Mouse (Mus musculus): ENCODE data around the gene Plekhg2.

The Plekhg2 gene

GRCm38 (mm10) chr7:28382347-28382951 is 10.1 kb upstream of the Plekhg2 start:
- WGBS: 23% methylated on average over 11 of the region's 12 CpGs

DNA sequence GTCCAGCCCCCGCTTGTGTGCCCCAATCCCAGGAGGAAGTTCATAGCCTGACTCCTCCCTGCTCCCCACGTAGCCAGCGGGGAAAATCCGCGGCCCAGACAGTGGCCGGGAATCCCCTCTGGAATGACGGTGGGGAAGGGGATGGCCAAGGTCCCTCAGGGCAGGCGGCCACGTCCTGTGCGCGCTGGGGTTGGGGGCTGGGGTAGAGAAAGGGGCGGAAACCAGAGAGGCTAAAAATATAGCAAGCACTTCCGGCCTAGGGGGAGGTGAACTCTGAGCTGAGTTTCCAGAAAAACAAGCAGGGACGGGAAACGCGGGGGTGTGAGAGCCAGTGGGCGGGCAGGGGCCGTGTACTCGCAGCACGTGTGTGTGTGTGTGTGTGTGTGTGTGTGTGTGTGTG is 9.5 kb upstream of the Plekhg2 start:
- WGBS: 5% methylated on average over 20 of the region's 20 CpGs

- WGBS: 22% methylated on average over 30 of the region's 30 CpGs
These were observed 8.8 kb upstream of the Plekhg2 start for GRCm38 (mm10) chr7:28381017-28381790.

GRCm38 (mm10) chr7:28380237-28381016 is 8.0 kb upstream of the Plekhg2 start, which contains the start of gene Zfp36:
Zfp36 (minus strand) TSS chr7:28380253.
- WGBS: 63% methylated on average over 17 of the region's 17 CpGs

DNA sequence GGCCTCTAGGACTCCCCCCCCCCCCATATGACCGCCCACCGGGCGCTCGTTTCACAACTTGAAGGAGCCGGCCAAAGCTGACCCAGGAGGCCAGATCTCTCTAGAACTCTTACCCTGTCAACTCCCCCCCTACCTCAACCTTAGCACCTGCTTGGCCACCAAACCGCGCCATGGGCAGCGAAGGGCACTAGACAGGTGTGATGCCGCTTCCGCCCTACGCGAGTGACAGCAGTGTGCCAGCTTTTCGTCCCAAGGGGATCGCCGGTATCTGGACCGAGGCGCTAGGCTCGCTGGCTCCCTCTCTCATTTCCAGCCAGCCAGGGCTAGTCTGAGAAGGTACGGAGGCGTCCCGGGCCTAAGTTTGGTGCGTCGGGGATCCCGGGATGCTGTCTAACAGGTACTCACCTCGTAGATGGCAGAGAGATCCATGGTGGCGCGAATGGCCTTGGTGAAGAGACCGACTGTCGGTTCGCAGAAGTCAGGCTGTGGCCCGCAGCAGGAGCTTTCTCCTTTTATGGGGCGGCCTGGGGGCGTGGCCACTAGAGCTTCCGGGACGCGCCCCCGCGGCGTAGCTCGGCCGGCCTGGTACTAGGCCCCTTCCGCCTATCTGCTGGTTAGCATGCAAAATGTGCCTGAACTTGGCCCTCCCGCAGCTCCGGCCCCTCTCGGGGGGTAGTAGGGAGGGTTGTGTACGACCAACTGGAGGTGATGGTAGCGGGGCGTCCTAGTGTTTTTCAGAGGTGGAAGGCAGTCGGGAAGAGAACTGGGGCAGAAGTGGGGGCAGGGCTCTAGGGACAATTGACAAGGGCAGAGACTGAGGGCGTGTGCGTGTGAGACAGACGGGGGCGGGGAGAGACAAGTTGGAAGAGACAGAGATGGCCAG is 6.6 kb upstream of the Plekhg2 start:
- WGBS: 12% methylated on average over 53 of the region's 53 CpGs

GRCm38 (mm10) chr7:28378066-28378690 is 5.8 kb upstream of the Plekhg2 start:
- WGBS: 53% methylated on average over 32 of the region's 32 CpGs

- 70% methylated on average over 18 of the region's 18 CpGs for WGBS
These were observed 5.0 kb upstream of the Plekhg2 start for GRCm38 (mm10) chr7:28377190-28378065.

GRCm38 (mm10) chr7:28376011-28376771 is 3.8 kb upstream of the Plekhg2 start:
- 18% methylated on average over 30 of the region's 30 CpGs for WGBS

GRCm38 (mm10) chr7:28375176-28375921 is 3.0 kb upstream of the Plekhg2 start:
- 2% methylated on average over 35 of the region's 36 CpGs for WGBS

DNA sequence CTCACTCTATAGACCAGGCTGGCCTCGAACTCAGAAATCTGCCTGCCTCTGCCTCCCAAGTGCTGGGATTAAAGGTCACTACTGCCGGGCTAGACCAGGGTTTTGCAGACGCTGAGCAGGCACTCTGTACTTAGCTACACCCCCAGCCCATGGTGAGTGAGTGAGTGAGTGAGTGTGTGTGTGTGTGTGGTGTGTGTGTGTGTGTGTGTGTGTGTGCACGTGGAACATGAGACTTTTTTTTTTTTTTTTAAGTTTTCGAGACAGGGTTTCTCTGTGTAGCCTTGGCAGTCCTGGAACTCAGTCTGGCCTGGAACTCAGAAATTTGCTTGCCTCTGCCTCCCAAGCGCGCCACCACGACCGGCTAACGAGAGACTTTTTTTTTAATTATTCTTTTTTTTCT is 2.2 kb upstream of the Plekhg2 start:
- 67% methylated on average over 10 of the region's 10 CpGs for WGBS

DNA sequence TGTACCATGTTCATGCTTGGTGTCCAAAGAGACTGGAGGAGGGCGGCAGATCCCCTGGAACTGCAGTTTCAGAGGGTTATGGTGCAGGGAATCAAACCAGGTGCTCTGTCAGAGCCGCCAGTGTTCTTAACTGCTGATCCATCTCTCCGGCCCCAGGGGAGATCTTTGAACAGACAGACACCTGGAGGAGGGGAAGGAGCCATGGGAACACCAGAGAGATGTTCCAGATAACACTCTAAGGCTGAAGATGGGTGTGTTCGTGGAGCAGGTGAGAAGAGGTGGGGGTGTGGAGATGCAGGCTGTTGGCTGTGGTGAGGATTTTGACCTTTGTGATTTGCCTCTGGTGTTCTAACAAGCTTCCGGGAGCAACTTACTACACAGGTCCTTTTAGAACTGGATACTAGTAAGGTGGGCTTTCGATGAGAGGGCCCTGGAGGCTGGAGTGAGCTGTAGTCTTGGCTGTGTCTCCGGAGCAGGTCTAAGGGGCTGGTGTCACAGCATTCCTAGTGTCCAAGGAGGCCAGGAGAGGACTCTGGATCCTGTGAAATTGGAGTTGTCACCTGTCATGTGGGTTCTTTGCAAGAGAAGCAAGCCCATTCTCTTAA is 1.6 kb upstream of the Plekhg2 start:
- 88% methylated on average over 7 of the region's 7 CpGs for WGBS

DNA sequence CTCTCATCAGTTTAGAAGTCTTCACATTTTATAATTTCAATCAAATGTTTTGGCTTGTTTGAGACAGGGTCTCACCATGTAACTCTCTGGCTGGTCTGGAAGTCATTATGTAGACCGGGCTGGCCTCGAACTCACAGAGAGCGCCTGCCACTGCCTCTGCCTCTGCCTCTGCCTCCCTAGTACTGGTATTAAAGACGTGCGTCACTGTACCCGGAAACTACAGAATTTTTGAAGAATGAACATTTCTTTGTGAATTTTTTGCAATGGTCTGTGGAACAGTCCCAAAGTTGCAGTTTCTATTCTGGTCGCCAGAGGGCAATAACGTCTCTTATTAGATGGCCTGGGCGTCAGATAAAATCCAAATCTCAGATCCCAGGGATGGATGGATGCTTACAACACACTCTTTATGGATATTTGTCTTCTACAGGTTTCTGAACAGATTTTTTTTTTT is 757 bp upstream of the Plekhg2 start:
- WGBS: under 1% methylated on average over 9 of the region's 9 CpGs

GRCm38 (mm10) chr7:28371514-28371989 is 847 bp downstream of the Plekhg2 start:
- WGBS: 2% methylated on average over 41 of the region's 43 CpGs

GRCm38 (mm10) chr7:28370977-28371513 is 1.4 kb downstream of the Plekhg2 start:
- WGBS: 20% methylated on average over 11 of the region's 11 CpGs

- 92% methylated on average over 14 of the region's 14 CpGs for WGBS
These were observed 2.3 kb downstream of the Plekhg2 start for GRCm38 (mm10) chr7:28370051-28370450.

DNA sequence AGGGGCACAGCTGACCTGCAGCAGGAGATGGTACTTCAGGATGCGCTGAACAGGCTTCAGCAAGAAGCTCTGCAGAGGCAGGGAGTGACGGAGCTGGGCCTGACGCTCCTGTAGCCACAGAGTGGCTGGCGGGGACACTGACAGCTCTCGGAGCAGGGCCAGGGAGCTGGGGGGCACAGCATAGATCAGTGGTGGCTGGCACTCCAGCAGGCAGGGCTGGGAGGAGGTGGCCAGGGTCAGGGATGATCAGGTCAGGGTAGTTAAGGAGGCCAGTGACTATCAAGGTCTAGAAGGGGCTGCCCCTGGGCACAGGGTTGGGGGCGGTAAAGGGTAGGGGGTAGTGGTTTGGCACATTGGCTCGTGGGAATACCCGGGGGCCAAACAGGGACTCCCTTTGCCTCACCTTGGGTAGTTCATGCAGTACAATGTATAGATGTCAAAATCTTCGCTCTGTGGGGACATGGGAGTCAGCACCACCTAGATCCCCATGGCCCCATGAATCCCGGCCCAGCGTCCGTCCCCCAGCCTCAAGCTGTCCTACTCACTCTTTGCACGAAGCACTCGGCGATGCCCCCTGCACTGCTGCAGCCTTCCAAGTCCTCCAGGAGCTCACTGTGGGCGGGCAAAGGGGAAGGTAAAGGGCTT is 4.0 kb downstream of the Plekhg2 start:
- WGBS: 89% methylated on average over 16 of the region's 16 CpGs

DNA sequence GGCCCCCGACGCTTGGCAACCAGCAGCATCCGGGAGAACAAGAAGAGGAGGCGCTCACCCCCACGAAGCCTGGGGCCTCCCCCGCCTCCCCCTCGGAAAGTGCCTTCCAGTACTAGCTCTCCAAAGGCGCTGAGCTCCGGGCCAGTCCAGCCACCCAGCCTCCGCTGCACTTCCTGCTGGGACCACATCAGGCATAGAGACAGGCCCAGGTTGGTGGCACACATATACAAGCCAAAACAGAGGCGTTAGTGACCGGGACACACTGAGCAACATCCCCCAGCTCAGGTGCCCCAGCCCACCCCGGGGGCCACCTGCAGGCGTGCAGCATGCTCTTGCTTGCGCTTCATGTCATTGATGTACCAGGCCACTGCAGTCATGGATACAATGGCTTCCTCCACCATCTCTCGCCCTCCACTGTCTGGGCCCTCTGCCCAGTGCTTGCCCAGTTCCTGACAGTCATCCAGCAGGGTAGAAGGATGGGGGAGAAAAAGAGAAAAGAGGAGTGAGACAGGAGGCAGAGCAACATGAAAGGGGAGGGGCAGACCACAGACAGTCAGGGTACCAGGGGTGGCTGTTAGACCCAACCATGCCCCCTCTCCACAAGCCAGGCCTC is 4.6 kb downstream of the Plekhg2 start:
- WGBS: 82% methylated on average over 16 of the region's 16 CpGs
